ENCODE assay signal across 8 mouse cellular contexts in genomic region chr11:74896901-74897677, GRCm38 (mm10). TPM values are rescaled to one million over a fixed set of nuclear protein-coding genes. Genes with fewer than 3 reads are reported as not detected.
DNase-seq lines count a peak whose midpoint lies in the region; ATAC-seq and TF ChIP-seq lines count a peak whose summit lies in the region.

Gene Sgsm2, minus strand, starts transcription at chr11:74897060.

- TF ChIP-seq POLR2A in embryonic fibroblast, embryonic 13.5 days (IDR thresholded peaks at IDR 0.05; ENCODE audit: low read depth, low read length): peak; percentile 59
- TF ChIP-seq POLR2A in myocyte (IDR thresholded peaks at IDR 0.05; ENCODE audit: insufficient read length, low read depth): peak; percentile 36

- peak within 1 kb of the TSS; percentile 94 for H3K4me3 ChIP-seq in embryonic fibroblast, embryonic 13.5 days (ENCODE audit: insufficient read depth, low read length)
- H3K4me3 ChIP-seq in kidney, embryonic 14.5 days (ENCODE audit: low read length): peak within 1 kb of the TSS; percentile 77
- peak within 1 kb of the TSS; percentile 78 for H3K4me3 ChIP-seq in liver, embryonic 11.5 days (ENCODE audit: low read depth, low read length)
- peak within 1 kb of the TSS; percentile 98 for H3K4me3 ChIP-seq in myocyte
- H3K4me3 ChIP-seq in stomach, embryonic 14.5 days (ENCODE audit: low read depth, low read length): peak within 1 kb of the TSS; percentile 77

- under 1% methylated on average over 64 of the region's 74 CpGs for WGBS in kidney, embryonic 14.5 days
- under 1% methylated on average over 73 of the region's 74 CpGs for WGBS in liver, embryonic 11.5 days
- WGBS in stomach, embryonic 14.5 days: under 1% methylated on average over 65 of the region's 74 CpGs

- peak within 1 kb of the TSS; percentile 98 for H3K4me2 ChIP-seq in kidney, embryonic 14.5 days (replicated peaks; ENCODE audit: low read depth, low read length)
- H3K4me2 ChIP-seq in liver, embryonic 11.5 days: peak within 1 kb of the TSS; percentile 93
- peak within 1 kb of the TSS; percentile 93 for H3K4me2 ChIP-seq in myocyte (ENCODE audit: low read depth)
- peak within 1 kb of the TSS; percentile 76 for H3K4me2 ChIP-seq in stomach, embryonic 14.5 days (replicated peaks; ENCODE audit: low read depth, low read length)

- no peak for TF ChIP-seq CTCF in embryonic fibroblast, embryonic 13.5 days (IDR thresholded peaks at IDR 0.05; ENCODE audit: borderline replicate concordance, insufficient read depth, low read length)

- peak; percentile 77 for ATAC-seq in kidney, embryonic 14.5 days (ENCODE audit: low FRiP score, low TSS enrichment)
- ATAC-seq in liver, embryonic 11.5 days (replicated peaks; ENCODE audit: low FRiP score): peak; percentile 64
- ATAC-seq in stomach, embryonic 14.5 days (ENCODE audit: insufficient number of reproducible peaks, insufficient read depth, low FRiP score, low read depth): peak; percentile 75

- peak within 1 kb of the TSS; percentile 92 for H3K27ac ChIP-seq in embryonic fibroblast, embryonic 13.5 days (ENCODE audit: insufficient read depth, low read length)
- H3K27ac ChIP-seq in kidney, embryonic 14.5 days (ENCODE audit: low read depth, low read length): peak within 1 kb of the TSS; percentile 85
- H3K27ac ChIP-seq in liver, embryonic 11.5 days (ENCODE audit: low read depth, low read length): peak within 1 kb of the TSS; percentile 77
- peak within 1 kb of the TSS; percentile 80 for H3K27ac ChIP-seq in stomach, embryonic 14.5 days (ENCODE audit: low read length)

- peaks cover 36% of the 10 kb centered on the region for H3K79me2 ChIP-seq in myocyte (ENCODE audit: control insufficient read depth, insufficient read depth)

- no peaks in the 10 kb centered on the region for H3K9me3 ChIP-seq in kidney, embryonic 14.5 days (ENCODE audit: control insufficient read depth, low read length)
- no peaks in the 10 kb centered on the region for H3K9me3 ChIP-seq in liver, embryonic 11.5 days (ENCODE audit: control insufficient read depth, low read length)
- H3K9me3 ChIP-seq in stomach, embryonic 14.5 days (ENCODE audit: control insufficient read depth, low read depth, low read length): no peaks in the 10 kb centered on the region

- peak; percentile 44 to 49 for DNase-seq in B cell, adult 2 months
- peak; percentile 78 to 85 for DNase-seq in adrenal gland, postnatal 36 days
- peak; percentile 43 to 48 for DNase-seq in heart, adult 9 months (ENCODE audit: low spot score in 2 of 2)
- DNase-seq in liver, embryonic 11.5 days (ENCODE audit: low spot score): peak; percentile 82

- H3K4me1 ChIP-seq in embryonic fibroblast, embryonic 13.5 days (ENCODE audit: control insufficient read depth, insufficient read depth, low read length): no peaks in the 10 kb centered on the region; the same call in 1 of the 2 replicates
- 0 out of 2 replicates have a peak, but pooled peaks cover 7% of the 10 kb centered on the region for H3K4me1 ChIP-seq in kidney, embryonic 14.5 days (ENCODE audit: control insufficient read depth, insufficient read depth, low read length)
- peaks cover 10% of the 10 kb centered on the region for H3K4me1 ChIP-seq in liver, embryonic 11.5 days (replicated peaks; ENCODE audit: control insufficient read depth, insufficient read depth, low read length)
- 0 out of 2 replicates have a peak, but pooled peaks cover 12% of the 10 kb centered on the region for H3K4me1 ChIP-seq in stomach, embryonic 14.5 days (ENCODE audit: control insufficient read depth, insufficient read depth, low read length)

- no peaks in the 10 kb centered on the region for H3K27me3 ChIP-seq in kidney, embryonic 14.5 days (ENCODE audit: control insufficient read depth, insufficient read depth, low read length)
- no peaks in the 10 kb centered on the region for H3K27me3 ChIP-seq in liver, embryonic 11.5 days (replicated peaks; ENCODE audit: control insufficient read depth, insufficient read depth, low read length)
- no peaks in the 10 kb centered on the region for H3K27me3 ChIP-seq in myocyte (ENCODE audit: control insufficient read depth, insufficient read depth, insufficient read length)
- H3K27me3 ChIP-seq in stomach, embryonic 14.5 days (ENCODE audit: control insufficient read depth, insufficient read depth, low read length): no peaks in the 10 kb centered on the region

- peak within 1 kb of the TSS; percentile 72 for H3ac ChIP-seq in myocyte (ENCODE audit: control insufficient read depth, insufficient read length)

- H3K36me3 ChIP-seq in kidney, embryonic 14.5 days (ENCODE audit: control insufficient read depth, insufficient read depth, low read length): peaks cover 28% of the 10 kb centered on the region
- H3K36me3 ChIP-seq in liver, embryonic 11.5 days (ENCODE audit: control insufficient read depth, insufficient read depth, low read length): peaks cover 28% of the 10 kb centered on the region
- H3K36me3 ChIP-seq in myocyte (ENCODE audit: control insufficient read depth, insufficient read depth): peaks cover 23% of the 10 kb centered on the region
- H3K36me3 ChIP-seq in stomach, embryonic 14.5 days (ENCODE audit: control insufficient read depth, insufficient read depth, low read length): peaks cover 25% of the 10 kb centered on the region

- H3K9ac ChIP-seq in kidney, embryonic 14.5 days (ENCODE audit: low read depth, low read length): peak within 1 kb of the TSS; percentile 77
- H3K9ac ChIP-seq in liver, embryonic 11.5 days (ENCODE audit: low read depth, low read length): peak within 1 kb of the TSS; percentile 88
- peak within 1 kb of the TSS; percentile 60 for H3K9ac ChIP-seq in stomach, embryonic 14.5 days (replicated peaks; ENCODE audit: low read depth, low read length)

TF ChIP-seq in myocyte, 11 proteins besides CTCF, POLR2A, EP300 and RAD21:
- TF ChIP-seq TCF3 (IDR thresholded peaks at IDR 0.05; ENCODE audit: insufficient read length, low read depth): no peak
- TF ChIP-seq POLR2AphosphoS2 (IDR thresholded peaks at IDR 0.05; ENCODE audit: insufficient read length, low read depth): peak; percentile 61
- TF ChIP-seq E2F4 (IDR thresholded peaks at IDR 0.05; ENCODE audit: insufficient read depth): no peak
- TF ChIP-seq CEBPB (IDR thresholded peaks at IDR 0.05; ENCODE audit: insufficient read depth, poor library complexity, severe bottlenecking): no peak
- TF ChIP-seq TCF12 (IDR thresholded peaks at IDR 0.05; ENCODE audit: insufficient read depth, poor library complexity, severe bottlenecking): no peak
- TF ChIP-seq MYOD1 (IDR thresholded peaks at IDR 0.05; ENCODE audit: control insufficient read depth in 1 of 3, insufficient read length in 2 of 3, low read depth in 2 of 3): peak in 2 of 3 experiments; percentile 11 to 41

RNA-seq across cellular contexts. Expression of gene Sgsm2, which starts in this region (rescaled TPM):
- 10 to 100 TPM; 19.0 to 22.4 TPM for total RNA-seq in adrenal gland, postnatal 36 days (2021)
- 11.4 and 15.5 TPM in 2 replicates for polyA plus RNA-seq in embryonic fibroblast, embryonic 13.5 days (2011; ENCODE audit: insufficient read length, low read depth, missing spikeins)
- polyA plus RNA-seq in kidney, embryonic 14.5 days (2014; fragmentation: Nextera tagmentation; extraction: Ambion mirVana): 4.4 and 5.7 TPM in 2 replicates
- 4.2 TPM in 2 replicates for polyA plus RNA-seq in liver, embryonic 11.5 days (2014; fragmentation: Nextera tagmentation; extraction: Ambion mirVana)
- polyA plus RNA-seq in myocyte (2012; fragmentation: generic; extraction: Trizol): 12.3 TPM
- polyA plus RNA-seq in stomach, embryonic 14.5 days (2014; fragmentation: Nextera tagmentation; extraction: Ambion mirVana): 6.9 and 8.7 TPM in 2 replicates

Comparison
In these comparisons a context has a peak if more than half of its experiments do, and no peak if none do; other contexts are left out.
1. Peak in every context shown above with its lines: DNase-seq, ATAC-seq, H3K4me3 ChIP-seq and H3K27ac ChIP-seq.